Mouse (Mus musculus) central nervous system, embryonic 18 days (tissue): ENCODE results near the gene Olfr420. TPM values are rescaled to one million over a fixed set of nuclear protein-coding genes. Genes with fewer than 3 reads are reported as not detected.

Experiments
- polyA plus RNA-seq: library from polyadenylated mRNA; depleted of rRNA; stranded (reverse); fragments of >200 nt; gene quantifications from 2 replicates; pipeline ENCODE4 v1.2.3, GENCODE M21; 2012; rRNA removed

The Olfr420 gene
- not detected in 2 replicates for polyA plus RNA-seq

DNA sequence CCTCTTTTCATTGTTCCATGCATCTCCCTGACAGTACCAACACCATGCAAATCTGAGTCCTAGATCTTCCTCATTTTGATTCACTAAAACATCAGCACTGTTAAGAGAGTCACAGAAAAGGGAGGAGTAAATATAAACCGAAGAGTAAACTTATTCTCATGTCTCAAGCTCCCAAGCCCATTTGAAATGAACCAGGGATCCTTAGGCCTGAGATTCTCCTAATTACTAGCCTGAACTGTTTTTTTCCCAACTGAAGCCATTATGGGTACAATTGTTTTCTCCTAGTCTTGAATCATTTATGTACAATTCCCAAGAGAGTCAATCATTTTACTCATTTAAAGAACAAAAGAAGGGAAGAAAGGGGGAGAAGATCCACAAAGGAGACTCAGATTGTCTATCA is at the start of gene Olfr420:
TSS of gene Olfr420 (plus strand) at position 301 of the 400 bp plus-strand sequence.

DNA sequence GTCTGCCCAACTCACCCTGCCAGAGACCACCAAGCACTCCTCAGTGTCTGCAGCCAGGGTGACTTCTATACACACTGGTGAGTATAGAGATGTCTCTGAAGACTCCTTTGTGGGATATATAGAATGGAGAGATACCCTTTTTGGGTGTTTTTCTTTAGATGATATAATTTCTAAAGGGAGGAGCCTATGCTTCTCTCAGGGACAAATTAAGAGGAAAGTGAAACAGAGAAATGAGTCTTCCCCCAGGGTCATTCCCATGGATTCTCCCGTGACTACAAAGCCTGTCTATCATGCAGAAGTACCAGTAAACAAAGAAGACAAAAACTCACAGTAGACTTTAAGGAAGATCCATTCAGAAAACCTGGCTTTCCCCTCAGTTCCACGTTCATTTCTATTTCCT is 34.4 kb upstream of the Olfr420 start, which contains the start of gene Olfr231:
TSS of gene Olfr231 (minus strand) at position 101 of the 400 bp plus-strand sequence.

GRCm38 (mm10) chr1:174131217-174131616 is 24.2 kb upstream of the Olfr420 start, which contains the start of gene Olfr424:
Olfr424 (plus strand) TSS chr1:174131517.

GRCm38 (mm10) chr1:174172605-174173004 is 17.2 kb downstream of the Olfr420 start, which contains the start of gene Spta1:
Spta1 (plus strand) TSS chr1:174172776.

Other genes with a start within 250 kb of the Olfr420 start
- gene Ifi211, start 242.6 kb upstream of the Olfr420 start, polyA plus RNA-seq, result 0.36 and 0.41 TPM in 2 replicates
- 2.8 and 4.0 TPM in 2 replicates for gene Mndal, start 213.1 kb upstream of the Olfr420 start, polyA plus RNA-seq
- 1.2 and 2.2 TPM in 2 replicates for gene Ifi203, start 213.0 kb upstream of the Olfr420 start, polyA plus RNA-seq
- gene Ifi202b, start 172.9 kb upstream of the Olfr420 start, polyA plus RNA-seq, result not detected in 2 replicates
- 0.04 and 1.9 TPM in 2 replicates for gene Ifi205, start 123.8 kb upstream of the Olfr420 start, polyA plus RNA-seq
- not detected in 2 replicates for gene Olfr433, start 114.9 kb upstream of the Olfr420 start, polyA plus RNA-seq
- gene Olfr432, start 106.4 kb upstream of the Olfr420 start, polyA plus RNA-seq, result not detected in 2 replicates
- gene Olfr430, start 89.0 kb upstream of the Olfr420 start, polyA plus RNA-seq, result not detected in 2 replicates
- gene Olfr429, start 71.3 kb upstream of the Olfr420 start, polyA plus RNA-seq, result not detected in 2 replicates
- gene Olfr427, start 58.7 kb upstream of the Olfr420 start, polyA plus RNA-seq, result not detected in 2 replicates
- not detected in 2 replicates for gene Olfr231, start 34.5 kb upstream of the Olfr420 start, polyA plus RNA-seq
- gene Olfr424, start 24.1 kb upstream of the Olfr420 start, polyA plus RNA-seq, result not detected in 2 replicates
- 0.01 and 0.03 TPM in 2 replicates for gene Spta1, start 17.1 kb downstream of the Olfr420 start, polyA plus RNA-seq
- gene Olfr419, start 96.4 kb downstream of the Olfr420 start, polyA plus RNA-seq, result not detected in 2 replicates
- not detected in 2 replicates for gene Mptx1, start 174.9 kb downstream of the Olfr420 start, polyA plus RNA-seq
- not detected in 2 replicates for gene Olfr417, start 209.5 kb downstream of the Olfr420 start, polyA plus RNA-seq
- not detected in 2 replicates for gene Olfr248, start 235.4 kb downstream of the Olfr420 start, polyA plus RNA-seq